Mouse (Mus musculus) MEL (cell line): ENCODE results near the gene Dlx3.

ENCODE experiments used
- GATA1 ChIP-seq: IDR thresholded peaks from 2 replicates; pipeline ENCODE4 v1.6.1; 2011; ENCODE audit warnings: low read depth, low read length, improper control_type of control experiment
- POLR2A ChIP-seq, 2 experiments: IDR thresholded peaks; 2 replicates each; pipeline ENCODE4 v1.6.1; 2011 to 2012; ENCODE audit warnings: low read length in 2 of 2, mild to moderate bottlenecking in 2 of 2, control low read depth in 1 of 2, improper control_type of control experiment in 1 of 2, low read depth in 1 of 2, moderate library complexity in 1 of 2; ENCODE audit not compliant: control insufficient read depth in 1 of 2, insufficient read depth in 1 of 2, poor library complexity in 1 of 2
- SIN3A ChIP-seq: IDR thresholded peaks from 2 replicates; pipeline ENCODE4 v1.6.1; 2012; ENCODE audit warnings: low read length, improper control_type of control experiment, inconsistent platforms
- TAL1 ChIP-seq: IDR thresholded peaks from 2 replicates; pipeline ENCODE4 v1.6.1; 2012; ENCODE audit warnings: mild to moderate bottlenecking, inconsistent platforms, low read length, moderate library complexity, mixed read lengths
- TCF12 ChIP-seq: IDR thresholded peaks from 2 replicates; pipeline ENCODE4 v1.6.1; 2014; ENCODE audit warnings: low read depth, mild to moderate bottlenecking, inconsistent platforms, low read length, improper control_type of control experiment, moderate library complexity
- ZKSCAN1 ChIP-seq: IDR thresholded peaks from 2 replicates; pipeline ENCODE4 v1.6.1; 2012; ENCODE audit warnings: low read depth, mild to moderate bottlenecking, inconsistent platforms, low read length, improper control_type of control experiment, moderate library complexity
- ZMIZ1 ChIP-seq: IDR thresholded peaks from 2 replicates; pipeline ENCODE4 v1.6.1; 2012; ENCODE audit warnings: low read depth, mild to moderate bottlenecking, inconsistent platforms, low read length, improper control_type of control experiment, moderate library complexity
- ZNF384 ChIP-seq: IDR thresholded peaks from 2 replicates; pipeline ENCODE4 v1.6.1; 2012; ENCODE audit warnings: low read depth, mild to moderate bottlenecking, inconsistent platforms, low read length, improper control_type of control experiment

- TF ChIP-seq ZNF384 = no peak
- no peak for TF ChIP-seq TCF12
- TF ChIP-seq POLR2A (IDR thresholded peaks at IDR 0.05; ENCODE audit: control insufficient read depth in 1 of 2, insufficient read depth in 1 of 2, low read depth in 1 of 2, low read length in 2 of 2, poor library complexity in 1 of 2) = no peak
- no peak for TF ChIP-seq SIN3A
- TF ChIP-seq GATA1 = no peak
- TF ChIP-seq ZMIZ1 = no peak
- TF ChIP-seq ZKSCAN1 = no peak
- TF ChIP-seq TAL1 = no peak
These were observed 44.5 kb upstream of the Dlx3 start for GRCm38 (mm10) chr11:95075197-95076040.
